Mouse (Mus musculus) MEL (cell line): ENCODE results near the gene Zfp637.

Experiments
- EP300 ChIP-seq, 2 experiments: IDR thresholded peaks; 2 replicates each; pipeline ENCODE4 v1.6.1; 2011; ENCODE audit warnings: improper control_type of control experiment in 2 of 2, low read length in 2 of 2, low read depth in 1 of 2, mild to moderate bottlenecking in 1 of 2
- HCFC1 ChIP-seq: IDR thresholded peaks from 2 replicates; pipeline ENCODE4 v1.6.1; 2012; ENCODE audit warnings: low read depth, mild to moderate bottlenecking, inconsistent platforms, low read length, improper control_type of control experiment, moderate library complexity
- MAFK ChIP-seq: IDR thresholded peaks from 2 replicates; pipeline ENCODE4 v1.6.1; 2011; ENCODE audit warnings: low read depth, mild to moderate bottlenecking, low read length, improper control_type of control experiment, borderline replicate concordance
- SMC3 ChIP-seq: IDR thresholded peaks from 2 replicates; pipeline ENCODE4 v1.6.1; 2011; ENCODE audit warnings: low read depth, low read length, improper control_type of control experiment
- TCF12 ChIP-seq: IDR thresholded peaks from 2 replicates; pipeline ENCODE4 v1.6.1; 2014; ENCODE audit warnings: low read depth, mild to moderate bottlenecking, inconsistent platforms, low read length, improper control_type of control experiment, moderate library complexity
- ZC3H11A ChIP-seq: IDR thresholded peaks from 2 replicates; pipeline ENCODE4 v1.6.1; 2012; ENCODE audit warnings: low read depth, mild to moderate bottlenecking, inconsistent platforms, low read length, improper control_type of control experiment

GRCm38 (mm10) chr6:117888032-117888431 lies 47.1 kb downstream of the Zfp637 start:
- TF ChIP-seq ZC3H11A = no peak
- TF ChIP-seq SMC3 = no peak
- TF ChIP-seq HCFC1 = no peak
- TF ChIP-seq EP300 (IDR thresholded peaks at IDR 0.05; ENCODE audit: low read depth in 1 of 2, low read length in 2 of 2) = peak; percentile 75 to 83
- TF ChIP-seq MAFK = no peak
- TF ChIP-seq TCF12 = peak; percentile 86
